Mouse (Mus musculus): ENCODE results near the gene Srpr. TPM values are rescaled to one million over a fixed set of nuclear protein-coding genes. Genes with fewer than 3 reads are reported as not detected.

The Srpr gene
- polyA plus RNA-seq, 1 experiment from 2014 or later, result 89.5 TPM

DNA sequence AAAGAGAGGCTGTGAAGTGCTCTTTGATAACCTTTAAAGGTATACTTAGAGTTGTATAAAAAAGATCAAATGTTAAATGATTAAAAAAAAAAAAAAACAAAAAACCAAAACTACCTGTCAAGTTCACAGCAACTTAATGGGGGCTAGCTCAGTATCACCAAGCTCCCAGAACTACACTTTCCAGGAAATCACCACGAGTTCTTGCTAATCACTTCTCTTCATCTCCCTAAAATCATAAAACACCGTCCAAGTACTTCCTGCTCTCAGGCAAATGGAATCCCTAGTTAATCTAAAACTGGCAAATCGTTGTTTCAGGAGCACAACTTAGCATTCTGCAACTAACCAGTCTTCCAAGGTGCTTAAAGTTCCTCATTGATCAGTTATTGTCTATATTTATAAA, 64.5 kb downstream of the Srpr start:
- H3K4me1 ChIP-seq (replicated peaks), result peaks cover 12% of the 10 kb centered on the region
- H3K9me3 ChIP-seq (replicated peaks), result no peaks in the 10 kb centered on the region
- WGBS, result 59% methylated on average over 3 of the region's 3 CpGs
- H3K4me2 ChIP-seq, result no peak overlapping the region
- ATAC-seq (replicated peaks; ENCODE audit: insufficient number of reproducible peaks, insufficient read depth, low FRiP score, low read depth), result no peak
- H3K4me3 ChIP-seq, result no peak overlapping the region
- peaks cover 2% of the 10 kb centered on the region; the same call in 1 of the 2 replicates for H3K36me3 ChIP-seq
- H3K27ac ChIP-seq, result no peak overlapping the region
- no peak overlapping the region for H3K9ac ChIP-seq
- H3K27me3 ChIP-seq, result no peaks in the 10 kb centered on the region

DNA sequence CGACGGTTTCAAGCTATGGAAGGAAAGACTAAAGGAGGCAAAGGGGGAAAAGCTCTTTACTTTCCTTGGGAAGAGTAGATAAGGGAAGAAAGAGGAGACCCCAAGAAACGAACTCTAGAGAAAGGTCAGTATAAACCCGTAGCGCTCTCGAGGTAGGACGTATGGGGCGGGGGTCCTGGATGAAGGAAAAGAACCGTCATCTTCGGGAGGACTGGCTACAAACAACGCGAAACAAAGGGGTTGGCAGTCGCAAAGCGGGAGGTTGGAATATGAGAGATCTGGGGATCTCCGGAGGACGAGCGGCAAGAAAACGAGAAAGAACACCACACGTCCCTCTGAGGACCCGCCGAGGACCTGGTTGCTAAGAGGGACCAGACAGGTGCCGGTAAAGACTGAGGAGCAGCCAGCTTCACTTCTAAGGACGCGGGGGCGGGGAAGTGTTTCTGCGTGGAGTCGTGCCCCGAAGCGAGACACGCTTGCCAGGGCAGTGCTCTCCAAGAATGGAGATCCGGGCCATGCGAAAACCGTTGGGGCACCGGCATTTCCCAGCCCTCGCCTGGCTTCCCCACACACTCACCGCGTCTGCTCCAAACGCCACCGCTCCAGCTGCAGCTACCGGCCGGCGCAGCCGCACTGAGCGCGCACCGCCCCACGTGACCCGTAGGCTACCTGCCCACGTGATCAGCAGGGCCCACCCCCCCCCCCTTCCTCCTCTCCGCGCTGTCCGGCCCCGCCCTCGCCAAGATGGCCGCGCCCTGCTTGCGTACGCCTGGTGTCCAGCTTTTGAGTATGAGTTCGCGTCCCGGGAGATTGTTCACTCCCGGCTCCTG, 67.4 kb downstream of the Srpr start, which contains the start of the genes Fam118b and Rpusd4:
Fam118b (minus strand) TSS at position 660 of the 830 bp plus-strand sequence.
Rpusd4 (plus strand) TSS at position 720 of the 830 bp plus-strand sequence.
- H3K4me3 ChIP-seq, result peak within 1 kb of the TSS; percentile 95
- H3K27ac ChIP-seq, result peak within 1 kb of the TSS; percentile 85
- peak within 1 kb of the TSS; percentile 91 for H3K4me2 ChIP-seq
- H3K4me1 ChIP-seq (replicated peaks), result peaks cover 17% of the 10 kb centered on the region
- WGBS, result under 1% methylated on average over 62 of the region's 62 CpGs
- no peaks in the 10 kb centered on the region for H3K27me3 ChIP-seq
- peak; percentile 96 for ATAC-seq (replicated peaks; ENCODE audit: insufficient number of reproducible peaks, insufficient read depth, low FRiP score, low read depth)
- peaks cover 20% of the 10 kb centered on the region for H3K36me3 ChIP-seq
- H3K9me3 ChIP-seq (replicated peaks), result no peaks in the 10 kb centered on the region
- H3K9ac ChIP-seq, result peak within 1 kb of the TSS; percentile 80

DNA sequence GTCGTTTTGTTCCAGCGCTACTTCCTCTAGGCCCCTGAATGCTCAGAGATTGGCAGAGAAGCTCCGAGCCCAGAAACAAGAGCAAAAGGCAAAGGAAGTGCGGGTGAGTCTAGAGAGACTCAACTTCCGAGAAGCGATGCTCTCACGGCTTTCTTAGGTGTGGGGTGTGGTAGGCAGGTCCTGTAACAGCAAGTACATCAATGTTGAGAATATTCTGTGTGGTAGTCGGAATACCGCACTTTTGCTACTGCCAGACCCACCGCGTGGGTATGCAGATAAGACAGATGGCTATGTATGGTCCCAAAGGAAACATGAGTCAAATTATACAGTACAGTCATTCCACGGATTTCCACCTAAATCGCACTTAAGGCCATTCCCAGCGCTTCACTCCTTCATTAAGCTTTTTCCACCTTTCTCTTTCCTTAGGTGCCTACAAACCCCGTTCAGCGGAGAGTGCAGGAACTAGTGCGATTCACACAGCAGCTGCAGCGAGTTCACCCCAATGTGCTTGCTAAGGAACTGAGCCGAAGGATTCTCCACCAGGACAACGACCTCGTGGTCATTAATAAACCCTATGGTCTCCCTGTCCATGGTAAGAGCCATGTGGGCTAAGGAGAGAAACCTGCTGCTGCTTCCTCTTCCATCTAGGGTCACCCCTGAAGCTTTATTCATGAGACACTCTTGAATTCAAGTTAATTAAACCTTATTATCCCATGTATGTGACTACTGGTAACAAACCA, 68.2 kb downstream of the Srpr start:
- Histone ChIP-seq H3K9me3 (replicated peaks) (no peaks in the 10 kb centered on the region), H3K4me2 (peak overlapping the region; percentile 91), H3K9ac (peak overlapping the region; percentile 75), H3K36me3 (peaks cover 28% of the 10 kb centered on the region), H3K27me3 (no peaks in the 10 kb centered on the region), H3K4me3 (peak overlapping the region; percentile 95), H3K4me1 (replicated peaks) (peaks cover 17% of the 10 kb centered on the region), H3K27ac (peak overlapping the region; percentile 69)
- peak; percentile 17; the same call in 1 of the 2 replicates for ATAC-seq (replicated peaks; ENCODE audit: insufficient number of reproducible peaks, insufficient read depth, low FRiP score, low read depth)
- 1% methylated on average over 21 of the region's 21 CpGs for WGBS

DNA sequence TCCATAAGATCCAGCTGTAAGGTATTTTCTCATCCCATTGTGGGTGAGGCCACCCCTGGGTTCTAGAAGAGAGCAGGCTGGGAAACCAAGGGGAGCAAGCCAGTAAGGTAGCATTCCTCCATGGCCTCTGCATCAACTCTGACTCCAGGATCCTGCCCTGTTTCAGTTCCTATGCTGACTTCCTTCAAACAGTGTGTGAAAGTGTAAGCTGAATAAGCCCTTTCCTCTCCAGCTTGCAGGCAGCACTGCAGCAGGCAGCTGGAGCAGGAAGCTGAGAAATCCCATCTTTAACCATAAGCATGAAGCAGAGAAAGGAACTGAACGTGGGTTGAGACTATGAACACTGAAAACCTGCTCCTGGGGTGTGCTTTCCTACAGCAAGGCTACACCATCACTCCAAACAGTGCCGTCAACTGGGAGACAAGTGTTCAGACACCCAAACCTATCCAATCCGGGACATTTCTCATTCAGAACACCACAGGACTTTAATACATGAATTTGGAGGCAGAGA, 77.9 kb downstream of the Srpr start:
- H3K36me3 ChIP-seq, result peaks cover 45% of the 10 kb centered on the region

DNA sequence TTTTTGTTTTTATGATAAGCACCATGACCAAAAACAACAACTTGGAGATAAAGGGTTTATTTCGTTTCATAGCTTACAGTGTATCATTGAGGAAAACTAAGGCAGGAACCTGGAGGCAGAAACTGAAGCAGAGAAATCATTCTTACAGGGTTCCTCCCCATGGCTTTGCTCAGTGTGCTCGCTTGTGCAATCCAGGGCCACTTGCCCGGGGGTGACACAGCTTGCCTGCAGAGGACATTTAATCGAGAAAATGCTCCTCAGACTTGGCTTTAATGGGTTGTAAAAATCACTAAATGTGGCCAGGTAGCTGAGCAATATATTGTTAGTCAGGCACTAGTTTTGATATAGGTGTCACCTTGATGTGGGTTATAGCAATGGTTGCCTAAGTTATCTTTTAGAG, 78.5 kb downstream of the Srpr start:
- no peak overlapping the region for H3K27ac ChIP-seq
- no peaks in the 10 kb centered on the region for H3K27me3 ChIP-seq
- no peak for ATAC-seq (replicated peaks; ENCODE audit: insufficient number of reproducible peaks, insufficient read depth, low FRiP score, low read depth)
- H3K9ac ChIP-seq, result no peak overlapping the region
- H3K4me1 ChIP-seq (replicated peaks), result no peaks in the 10 kb centered on the region; the same call in 1 of the 2 replicates
- no peak overlapping the region for H3K4me2 ChIP-seq
- peaks cover 40% of the 10 kb centered on the region for H3K36me3 ChIP-seq
- no peak overlapping the region for H3K4me3 ChIP-seq
- H3K9me3 ChIP-seq (replicated peaks), result no peaks in the 10 kb centered on the region
- WGBS, result 82% methylated on average over 4 of the region's 4 CpGs

More for the DNA sequence above, 77.9 kb downstream of the Srpr start:
- Histone ChIP-seq H3K9me3 (replicated peaks) (no peaks in the 10 kb centered on the region), H3K9ac (no peak overlapping the region), H3K4me1 (replicated peaks) (no peaks in the 10 kb centered on the region; the same call in 1 of the 2 replicates), H3K27ac (no peak overlapping the region), H3K27me3 (no peaks in the 10 kb centered on the region), H3K4me2 (no peak overlapping the region), H3K4me3 (no peak overlapping the region)
- WGBS, result 81% methylated on average over 3 of the region's 3 CpGs
- ATAC-seq (replicated peaks; ENCODE audit: insufficient number of reproducible peaks, insufficient read depth, low FRiP score, low read depth), result no peak

DNA sequence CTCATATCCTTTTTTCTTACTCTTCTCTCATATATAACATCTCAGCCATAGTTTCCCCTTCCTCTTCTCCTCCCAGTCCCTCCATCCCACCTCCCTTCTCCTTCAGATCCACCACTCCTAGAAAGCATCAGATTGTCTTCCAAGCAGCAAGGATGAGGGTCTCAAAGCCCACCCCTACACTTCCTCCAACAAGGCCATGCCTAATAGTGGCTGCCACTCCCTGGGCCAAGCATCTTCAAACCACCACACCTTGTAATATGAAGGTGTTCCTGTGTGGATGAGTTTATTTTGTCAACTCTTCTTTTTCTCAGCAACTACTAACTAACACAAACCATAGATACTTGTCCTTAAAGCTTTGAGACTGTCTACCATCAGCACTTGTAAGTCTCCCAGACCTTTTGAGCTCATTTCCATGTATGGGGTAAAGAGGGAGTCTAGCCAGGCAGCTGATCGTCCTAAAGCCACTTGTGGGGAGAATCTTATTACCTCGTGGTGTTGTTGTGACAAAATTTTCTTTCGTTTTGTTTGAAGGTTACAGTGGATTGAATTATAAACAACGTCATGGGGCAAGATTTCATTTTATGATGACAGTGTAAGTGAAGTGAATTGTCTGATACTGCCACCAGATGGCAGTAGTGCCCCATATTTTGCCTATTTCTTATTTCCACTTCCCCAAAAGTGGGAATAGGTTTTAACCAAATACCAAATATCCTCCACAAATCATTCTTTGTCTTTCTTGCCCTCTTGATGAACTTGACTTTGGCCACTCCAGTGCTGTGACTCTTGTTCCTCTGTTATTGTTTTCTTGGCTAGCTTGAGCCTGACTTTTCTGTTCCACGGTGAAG, 82.3 kb downstream of the Srpr start:
- no peaks in the 10 kb centered on the region for H3K9me3 ChIP-seq (replicated peaks)
- H3K9ac ChIP-seq, result no peak overlapping the region
- H3K27me3 ChIP-seq, result no peaks in the 10 kb centered on the region
- H3K27ac ChIP-seq, result no peak overlapping the region
- 16% methylated on average over 5 of the region's 5 CpGs for WGBS
- peaks cover 7% of the 10 kb centered on the region; the same call in 1 of the 2 replicates for H3K36me3 ChIP-seq
- no peaks in the 10 kb centered on the region; the same call in 1 of the 2 replicates for H3K4me1 ChIP-seq (replicated peaks)
- no peak for ATAC-seq (replicated peaks; ENCODE audit: insufficient number of reproducible peaks, insufficient read depth, low FRiP score, low read depth)
- H3K4me3 ChIP-seq, result no peak overlapping the region
- no peak overlapping the region for H3K4me2 ChIP-seq

DNA sequence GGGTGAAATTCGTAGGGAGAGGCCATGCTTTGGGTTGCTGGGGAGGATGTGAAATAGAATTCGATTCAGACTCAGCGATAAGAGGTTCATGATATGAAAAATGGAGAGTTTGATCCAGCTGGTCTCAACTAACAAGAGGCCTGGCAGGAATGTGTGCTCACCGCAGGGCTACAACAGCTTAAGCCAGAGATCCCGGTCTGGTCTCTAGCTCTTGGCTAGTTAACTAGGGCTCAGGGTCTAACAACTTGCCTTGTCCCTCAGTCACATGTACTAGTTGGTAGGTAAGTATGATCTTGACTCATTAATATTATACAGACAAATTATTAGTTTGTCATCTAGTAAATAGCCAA, 82.9 kb downstream of the Srpr start:
- H3K4me1 ChIP-seq (replicated peaks), result peaks cover under 1% of the 10 kb centered on the region; the same call in 1 of the 2 replicates
- ATAC-seq (replicated peaks; ENCODE audit: insufficient number of reproducible peaks, insufficient read depth, low FRiP score, low read depth), result no peak
- no peak overlapping the region for H3K4me2 ChIP-seq
- H3K27ac ChIP-seq, result no peak overlapping the region
- H3K9ac ChIP-seq, result no peak overlapping the region
- no peaks in the 10 kb centered on the region for H3K9me3 ChIP-seq (replicated peaks)
- 0 out of 2 replicates have a peak, but pooled peaks cover 1% of the 10 kb centered on the region for H3K36me3 ChIP-seq
- 55% methylated on average over 5 of the region's 5 CpGs for WGBS
- H3K27me3 ChIP-seq, result no peaks in the 10 kb centered on the region
- no peak overlapping the region for H3K4me3 ChIP-seq

DNA sequence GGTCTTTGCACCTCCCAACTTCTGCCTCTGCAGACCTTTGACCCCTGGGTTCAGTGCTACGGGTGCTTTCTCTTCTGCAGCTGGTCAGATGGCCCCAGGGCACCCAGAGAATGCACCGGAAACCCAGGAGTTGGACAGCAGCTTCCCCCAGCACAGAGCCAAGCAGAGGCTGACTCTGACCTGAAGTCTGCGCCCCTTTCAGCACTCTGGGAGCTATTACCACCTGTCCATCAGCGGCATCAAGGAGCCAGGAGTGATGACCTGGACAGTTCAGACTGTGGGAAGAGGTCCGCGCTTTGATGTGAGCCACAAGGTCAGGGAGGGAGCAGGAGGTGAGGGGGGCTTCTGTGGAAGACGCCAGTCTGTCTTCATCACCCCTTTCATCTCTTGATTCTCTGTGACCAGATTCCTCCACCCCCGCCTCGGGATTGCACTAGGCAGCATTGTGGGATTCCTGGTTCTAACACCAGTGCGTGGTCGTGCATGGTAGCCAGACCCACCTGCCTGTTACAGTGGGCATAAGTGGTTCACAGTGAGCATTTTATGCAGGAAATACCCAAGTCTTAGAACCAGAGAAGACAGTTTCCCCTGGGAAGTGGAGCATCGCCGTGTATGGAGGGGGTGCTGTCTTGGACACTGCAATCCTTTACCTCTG, 83.6 kb downstream of the Srpr start:
- no peak overlapping the region for H3K4me2 ChIP-seq
- no peak overlapping the region for H3K9ac ChIP-seq
- no peaks in the 10 kb centered on the region for H3K36me3 ChIP-seq
- H3K27me3 ChIP-seq, result no peaks in the 10 kb centered on the region
- peaks cover 2% of the 10 kb centered on the region; the same call in 1 of the 2 replicates for H3K4me1 ChIP-seq (replicated peaks)
- no peaks in the 10 kb centered on the region for H3K9me3 ChIP-seq (replicated peaks)
- ATAC-seq (replicated peaks; ENCODE audit: insufficient number of reproducible peaks, insufficient read depth, low FRiP score, low read depth), result no peak
- WGBS, result 76% methylated on average over 13 of the region's 13 CpGs
- no peak overlapping the region for H3K4me3 ChIP-seq
- no peak overlapping the region for H3K27ac ChIP-seq

DNA sequence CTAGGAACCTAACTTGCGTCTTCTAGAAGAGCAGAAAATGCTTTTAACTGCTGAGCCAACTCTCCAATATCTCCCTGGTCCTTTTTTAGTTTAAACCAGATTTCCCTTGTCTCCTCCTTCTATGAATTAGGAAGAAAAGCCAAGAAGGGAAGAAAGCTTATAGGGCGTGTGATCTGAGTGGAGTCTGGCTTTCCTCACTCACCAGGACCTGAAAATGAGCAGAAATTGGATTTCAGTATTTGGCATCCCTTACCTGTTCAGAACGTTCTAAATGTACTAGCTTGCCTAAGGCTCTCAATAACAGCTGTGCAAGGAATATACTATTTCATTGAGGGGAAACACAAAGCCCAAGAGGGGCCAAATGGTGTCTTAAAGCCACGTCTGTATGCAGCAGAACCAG, 84.4 kb downstream of the Srpr start:
- peaks cover 2% of the 10 kb centered on the region; the same call in 1 of the 2 replicates for H3K4me1 ChIP-seq (replicated peaks)
- H3K4me2 ChIP-seq, result no peak overlapping the region
- WGBS, result 73% methylated on average over 4 of the region's 4 CpGs
- no peaks in the 10 kb centered on the region for H3K9me3 ChIP-seq (replicated peaks)
- no peak for ATAC-seq (replicated peaks; ENCODE audit: insufficient number of reproducible peaks, insufficient read depth, low FRiP score, low read depth)
- no peak overlapping the region for H3K27ac ChIP-seq
- no peaks in the 10 kb centered on the region for H3K36me3 ChIP-seq
- H3K4me3 ChIP-seq, result no peak overlapping the region
- H3K9ac ChIP-seq, result no peak overlapping the region
- no peaks in the 10 kb centered on the region for H3K27me3 ChIP-seq

DNA sequence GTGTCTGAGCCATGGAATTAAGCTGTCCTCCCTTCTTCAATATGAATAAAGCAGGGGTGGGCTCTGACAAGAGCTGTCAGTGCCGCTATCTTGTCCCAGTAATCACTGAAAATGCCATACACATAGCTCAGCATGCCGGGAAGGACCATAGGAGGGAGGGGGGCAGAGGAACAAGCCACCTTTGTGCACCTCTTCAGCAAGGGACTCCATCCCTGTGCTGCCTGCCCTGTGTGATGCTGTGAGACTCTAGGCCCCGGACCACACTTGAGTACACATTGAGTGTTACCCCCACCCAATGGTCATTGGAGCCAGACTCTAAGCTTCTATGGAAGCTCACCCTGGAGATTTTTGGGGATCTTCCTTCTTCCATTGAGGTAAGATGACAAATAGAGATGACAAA, 86.4 kb downstream of the Srpr start:
- WGBS, result 70% methylated on average over 3 of the region's 3 CpGs
- H3K4me2 ChIP-seq, result no peak overlapping the region

More for the DNA sequence above, 86.4 kb downstream of the Srpr start:
- no peak for ATAC-seq (replicated peaks; ENCODE audit: insufficient number of reproducible peaks, insufficient read depth, low FRiP score, low read depth)
- no peaks in the 10 kb centered on the region for H3K36me3 ChIP-seq
- H3K4me1 ChIP-seq (replicated peaks), result peaks cover 2% of the 10 kb centered on the region
- H3K9ac ChIP-seq, result no peak overlapping the region
- no peaks in the 10 kb centered on the region for H3K9me3 ChIP-seq (replicated peaks)
- H3K4me3 ChIP-seq, result no peak overlapping the region
- H3K27ac ChIP-seq, result no peak overlapping the region
- no peaks in the 10 kb centered on the region for H3K27me3 ChIP-seq

Data from heart, embryonic 15.5 days (tissue).